Mouse (Mus musculus): Measurements from ENCODE around the gene Ciz1.

DNA sequence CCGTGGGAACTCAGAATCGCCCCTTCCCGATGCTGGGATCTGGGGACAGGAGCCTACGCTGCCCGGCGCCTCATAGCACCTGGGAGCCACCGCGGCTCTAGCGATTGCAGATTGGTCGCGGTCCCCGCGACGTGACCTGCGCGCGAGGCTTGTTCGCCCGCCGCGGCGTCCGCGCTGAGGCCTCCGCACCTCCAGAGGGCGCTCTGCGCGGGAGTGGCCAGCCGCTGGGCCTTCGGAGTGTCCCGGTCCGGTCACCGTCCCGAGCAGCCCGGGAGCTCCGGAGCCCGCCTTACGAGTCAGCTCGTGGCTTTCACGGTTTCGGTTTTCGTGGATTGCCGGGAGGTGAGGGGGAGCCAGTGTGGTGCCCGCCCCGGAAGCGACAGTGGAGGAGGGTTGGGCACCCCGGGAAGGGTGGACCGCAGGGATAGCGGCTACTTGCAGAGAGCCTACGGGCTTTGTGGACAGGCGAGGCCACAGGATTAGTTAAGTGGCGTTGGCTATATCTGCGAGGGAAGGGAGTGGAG, 10.8 kb downstream of the Ciz1 start:
- TF ChIP-seq CTCF (IDR thresholded peaks at IDR 0.05; ENCODE audit: extremely low read depth, insufficient read depth, low read length) (peak; percentile 47), POLR2A (IDR thresholded peaks at IDR 0.05; ENCODE audit: extremely low read depth, insufficient read depth, low read length) (peak; percentile 29; the same call in 1 of the 2 replicates)
